Mouse (Mus musculus): ENCODE measurements around the gene Irgq.

The Irgq gene

GRCm38 (mm10) chr7:24551985-24552759 lies 21.7 kb downstream of the Irgq start:
- DNase-seq = no peak

DNA sequence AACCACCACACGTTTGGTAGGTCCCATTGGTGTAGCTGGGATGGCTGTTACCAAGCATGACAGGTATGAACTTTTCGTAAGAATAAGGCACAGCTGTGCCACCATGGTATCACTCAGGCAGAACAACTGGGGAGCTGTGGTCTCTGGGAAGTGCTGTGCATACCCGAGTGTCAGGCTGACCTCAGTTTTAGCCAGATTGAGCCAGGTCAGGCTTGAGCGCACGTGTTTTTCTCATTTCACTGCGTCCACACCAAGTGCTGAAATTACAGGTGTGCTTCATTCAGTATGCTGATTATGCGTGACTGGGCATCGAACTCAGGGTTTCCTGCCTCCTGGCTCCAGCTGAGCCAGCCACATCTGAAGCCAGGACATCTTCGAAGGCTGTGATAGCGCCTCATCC lies 25.3 kb downstream of the Irgq start:
- DNase-seq = peak; percentile 49

GRCm38 (mm10) chr7:24561450-24561849 lies 31.0 kb downstream of the Irgq start:
- no peak for DNase-seq

GRCm38 (mm10) chr7:24563191-24563836 lies 32.8 kb downstream of the Irgq start:
- no peak for DNase-seq

- DNase-seq = no peak
Observed at GRCm38 (mm10) chr7:24563837-24564206, 33.3 kb downstream of the Irgq start.

DNA sequence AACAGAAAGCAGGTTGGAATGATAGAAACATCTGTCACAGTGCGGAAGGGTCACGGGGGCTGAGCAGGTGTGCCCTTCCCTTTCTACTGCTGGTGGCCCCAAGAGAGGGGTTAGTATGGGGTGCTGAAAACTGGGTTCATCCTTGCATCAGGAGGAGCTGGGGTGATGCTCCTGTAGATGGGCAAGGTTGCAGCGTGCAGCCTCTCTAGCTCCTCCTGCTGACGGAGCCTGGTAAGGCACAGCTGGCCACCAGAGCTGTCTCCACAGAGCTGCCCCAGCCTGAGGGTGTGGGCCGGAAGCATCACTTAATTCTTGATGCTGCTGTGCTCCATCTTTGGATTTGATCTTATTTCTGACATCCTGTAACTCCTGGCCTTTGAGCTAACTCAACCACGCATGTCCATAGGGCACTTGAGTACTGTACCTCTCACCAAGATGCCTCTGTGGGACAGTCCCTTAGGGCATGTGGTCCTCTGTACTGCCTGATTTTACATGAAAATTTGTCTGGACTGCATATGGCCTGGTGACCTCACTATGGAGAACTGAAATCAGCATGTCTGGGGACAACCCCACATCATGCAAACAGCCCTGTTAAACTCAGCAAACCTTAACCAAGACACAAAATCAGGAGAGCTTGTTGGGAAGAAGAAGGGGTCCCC lies 34.2 kb downstream of the Irgq start:
- DNase-seq = peak; percentile 80

- DNase-seq = no peak
Observed at GRCm38 (mm10) chr7:24565627-24566026, 35.1 kb downstream of the Irgq start.

GRCm38 (mm10) chr7:24566206-24566605 lies 35.7 kb downstream of the Irgq start:
- no peak for DNase-seq

DNA sequence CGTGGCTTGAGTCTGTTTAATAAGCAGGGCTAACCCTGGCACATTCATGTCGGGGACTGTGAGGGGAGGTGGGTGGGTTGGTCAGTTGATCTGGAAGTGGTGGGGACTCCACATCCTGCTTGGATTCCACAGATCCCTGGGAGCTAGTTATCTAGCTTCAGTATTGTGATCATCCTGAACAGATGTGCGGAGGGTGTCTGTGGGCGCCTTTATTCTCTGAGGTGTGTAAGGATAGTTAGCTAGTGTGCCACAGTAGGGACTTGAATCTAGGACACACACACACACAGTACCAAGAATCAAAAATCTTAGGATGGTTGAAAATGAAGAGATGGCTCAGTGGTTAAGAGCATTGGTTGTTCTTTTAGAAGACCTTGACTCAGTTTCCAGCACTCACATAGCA lies 38.0 kb downstream of the Irgq start:
- DNase-seq = no peak

GRCm38 (mm10) chr7:24571071-24571470 lies 40.6 kb downstream of the Irgq start:
- no peak for DNase-seq

DNA sequence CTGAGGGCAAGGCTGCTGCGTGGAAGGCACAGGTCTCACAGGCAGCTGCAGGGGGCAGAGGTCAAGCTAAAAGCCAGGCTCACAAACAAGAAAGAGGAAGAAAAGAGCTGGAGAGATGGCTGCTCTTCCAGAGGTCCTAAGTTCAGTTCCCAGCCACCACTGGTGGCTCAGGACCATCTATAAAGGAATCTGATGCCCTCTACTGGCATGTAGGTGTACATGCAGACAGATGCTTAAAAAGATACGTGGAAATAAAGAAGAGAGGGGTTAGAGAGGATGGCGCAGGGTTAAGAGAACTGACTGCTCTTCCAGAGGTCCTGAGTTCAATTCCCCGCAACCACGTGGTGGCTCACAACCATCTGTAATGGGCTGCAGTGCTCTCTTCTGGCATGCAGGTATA lies 42.0 kb downstream of the Irgq start:
- DNase-seq = no peak

DNA sequence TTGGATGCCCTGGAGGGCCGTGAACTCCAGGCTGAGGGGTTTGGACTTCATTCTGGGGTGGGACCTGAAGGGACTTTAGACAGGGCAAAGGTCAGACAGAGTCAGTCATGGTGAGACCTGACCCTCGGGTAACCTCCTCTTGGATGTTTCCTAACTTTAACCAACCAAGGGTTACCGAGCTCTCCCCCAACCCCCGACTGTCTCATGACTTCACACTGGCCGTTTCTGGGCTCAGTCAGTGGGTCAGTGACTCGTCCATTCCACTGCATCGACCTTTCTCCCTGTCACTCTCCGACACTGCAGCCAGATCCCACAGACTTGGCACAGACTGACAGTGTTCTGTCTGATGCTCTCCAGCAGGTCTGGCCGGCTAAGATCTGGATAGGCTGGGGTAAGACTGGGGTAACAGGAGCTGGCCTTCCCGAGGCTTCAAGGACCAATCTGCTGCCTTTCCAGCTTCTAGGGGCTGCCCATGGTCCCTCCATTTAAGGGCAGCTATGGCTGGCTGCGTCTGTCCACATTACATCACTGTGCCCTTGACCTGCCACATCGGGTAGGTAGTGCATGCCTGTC lies 43.8 kb downstream of the Irgq start:
- DNase-seq = peak; percentile 60

GRCm38 (mm10) chr7:24577811-24578210 lies 47.3 kb downstream of the Irgq start:
- no peak for DNase-seq

DNA sequence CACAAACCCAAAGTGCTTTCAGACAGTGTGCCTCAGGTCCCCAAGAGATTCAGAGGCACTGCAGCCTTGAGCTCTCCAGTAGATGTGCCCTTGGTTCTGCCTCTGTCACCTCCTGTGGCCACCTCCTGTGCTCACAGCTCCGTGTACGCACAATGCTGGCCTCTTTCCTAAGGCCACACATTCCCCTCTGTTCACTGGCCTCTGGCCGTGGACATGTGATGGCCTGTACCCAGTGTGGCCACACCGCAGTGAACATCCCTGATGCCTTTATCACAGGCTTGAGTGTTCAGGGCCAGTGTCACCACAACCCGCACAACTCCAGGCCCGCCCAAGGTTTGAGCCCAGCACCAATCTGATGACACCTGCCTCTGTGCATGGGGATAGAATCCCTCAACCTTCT lies 54.4 kb downstream of the Irgq start:
- no peak for DNase-seq

GRCm38 (mm10) chr7:24585995-24586394 lies 55.5 kb downstream of the Irgq start:
- no peak for DNase-seq

- DNase-seq = no peak
Observed at GRCm38 (mm10) chr7:24586828-24587227, 56.3 kb downstream of the Irgq start.

DNA sequence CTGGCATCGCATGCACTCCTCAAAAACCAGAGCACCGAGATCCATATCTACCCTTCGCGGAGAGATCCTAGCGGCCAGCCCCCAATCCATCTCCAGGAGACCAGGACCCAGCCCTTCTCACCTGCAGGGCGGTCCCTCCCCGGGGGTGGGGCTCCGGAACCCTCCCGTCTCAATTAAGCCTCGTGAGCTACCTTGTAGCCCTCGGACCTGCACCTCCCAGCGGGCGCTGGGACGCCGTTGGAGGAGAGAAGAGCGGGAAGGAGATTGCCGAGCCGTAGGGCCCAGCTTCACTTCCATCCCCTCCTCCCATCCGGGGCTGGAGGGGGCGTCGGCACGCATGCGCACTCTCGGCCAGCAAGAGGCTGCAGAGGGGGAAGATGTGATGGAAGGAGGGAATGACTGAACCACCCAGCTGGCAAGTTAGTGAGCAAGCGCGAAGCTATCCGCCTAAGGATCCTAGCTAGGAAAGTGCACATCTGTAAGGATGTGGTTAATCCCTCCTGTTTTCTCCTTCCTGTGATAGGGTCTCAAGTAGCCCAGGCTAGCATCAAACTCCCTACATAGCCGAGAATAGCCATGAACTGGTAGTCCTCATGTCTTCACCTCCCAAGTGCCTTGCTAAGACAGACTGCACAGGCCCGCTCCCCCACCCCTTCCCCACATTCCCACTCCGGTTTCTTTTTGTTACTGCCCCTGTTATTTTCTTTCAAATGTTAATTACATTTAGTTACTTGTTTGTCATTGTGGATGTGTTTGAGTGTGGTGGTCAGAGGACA lies 57.0 kb downstream of the Irgq start, which contains the start of the genes Ethe1 and Zfp575:
Gene Ethe1 (plus strand): TSS at position 214 of the 776 bp plus-strand sequence.
Gene Zfp575 (minus strand): TSS at position 312 of the 776 bp plus-strand sequence.
- DNase-seq = no peak
